Mouse (Mus musculus) forebrain, embryonic 12.5 days (tissue): ENCODE results near the gene Rgs12. TPM values are rescaled to one million over a fixed set of nuclear protein-coding genes. Genes with fewer than 3 reads are reported as not detected.

Experiments
- ATAC-seq: fragments of 200-750 bp; cut with Nextera tagmentation; 2 replicates; pipeline ENCODE4 v1.8.0; 2017; ENCODE audit warnings: moderate TSS enrichment; ENCODE audit not compliant: low FRiP score
- H3K27ac ChIP-seq: fragments of 300-500 bp; sonication (generic); 2 replicates; pipeline ENCODE4 v1.5.1; 2016; ENCODE audit warnings: mild to moderate bottlenecking
- H3K27me3 ChIP-seq: fragments of 300-500 bp; sonication (generic); 2 replicates; pipeline ENCODE4 v1.6.1; 2016; ENCODE audit warnings: mild to moderate bottlenecking
- H3K36me3 ChIP-seq: fragments of 300-500 bp; sonication (generic); replicated peaks from 2 replicates; pipeline ENCODE4 v1.6.1; 2016; ENCODE audit warnings: mild to moderate bottlenecking
- H3K4me1 ChIP-seq: fragments of 300-500 bp; sonication (generic); 2 replicates; pipeline ENCODE4 v1.6.1; 2016
- H3K4me2 ChIP-seq: fragments of 300-500 bp; sonication (generic); 2 replicates; pipeline ENCODE4 v1.6.1; 2016; ENCODE audit warnings: mild to moderate bottlenecking, moderate library complexity
- H3K4me3 ChIP-seq: fragments of 300-500 bp; sonication (generic); replicated peaks from 2 replicates; pipeline ENCODE4 v1.5.1; 2016; ENCODE audit warnings: mild to moderate bottlenecking
- H3K9ac ChIP-seq: fragments of 300-500 bp; sonication (generic); 2 replicates; pipeline ENCODE4 v1.6.1; 2016; ENCODE audit warnings: mild to moderate bottlenecking
- H3K9me3 ChIP-seq: fragments of 300-500 bp; sonication (generic); 2 replicates; pipeline ENCODE4 v1.6.1; 2016
- WGBS: fragments of 180-500 bp; shearing (Covaris S2); methylation state at CpG from one replicate; pipeline ENCODE4 v1.1.7; 2016; 5-methylcytosine and 5-hydroxymethylcytosine counted together
- polyA plus RNA-seq: library from polyadenylated mRNA; unstranded; fragments of >200 nt; fragmentation: Nextera tagmentation; extraction: Ambion mirVana; gene quantifications from 2 replicates; pipeline ENCODE4 v1.2.1, GENCODE M21; 2016

Gene Rgs12
- polyA plus RNA-seq: 74.9 and 75.4 TPM in 2 replicates

- under 1% methylated on average over 71 of the region's 84 CpGs for WGBS
- peak within 1 kb of the TSS; percentile 87 for H3K4me2 ChIP-seq
- peak; percentile 94 for ATAC-seq
Observed at GRCm38 (mm10) chr5:34948861-34949760, at the start of gene Rgs12. Gene Rgs12, plus strand, starts transcription at chr5:34949445.

GRCm38 (mm10) chr5:34899787-34900469 lies 49.3 kb upstream of the Rgs12 start:
- no peaks in the 10 kb centered on the region for H3K4me1 ChIP-seq
- no peaks in the 10 kb centered on the region for H3K27me3 ChIP-seq
- H3K36me3 ChIP-seq: peaks cover 92% of the 10 kb centered on the region
- 93% methylated on average over 6 of the region's 6 CpGs for WGBS
- no peak overlapping the region for H3K4me2 ChIP-seq
- no peak for ATAC-seq
- no peak overlapping the region for H3K9ac ChIP-seq
- H3K27ac ChIP-seq: no peak overlapping the region
- H3K4me3 ChIP-seq: no peak overlapping the region
- no peaks in the 10 kb centered on the region for H3K9me3 ChIP-seq

More at GRCm38 (mm10) chr5:34948861-34949760, at the start of gene Rgs12:
- Histone ChIP-seq H3K4me3 (peak within 1 kb of the TSS; percentile 73), H3K27me3 (no peaks in the 10 kb centered on the region), H3K27ac (peak within 1 kb of the TSS; percentile 96), H3K36me3 (peaks cover 18% of the 10 kb centered on the region), H3K9me3 (0 out of 2 replicates have a peak, but pooled peaks cover 8% of the 10 kb centered on the region), H3K9ac (peak within 1 kb of the TSS; percentile 91), H3K4me1 (peaks cover 38% of the 10 kb centered on the region)

GRCm38 (mm10) chr5:34902371-34902770 lies 46.9 kb upstream of the Rgs12 start:
- Histone ChIP-seq H3K4me2 (no peak overlapping the region), H3K27me3 (no peaks in the 10 kb centered on the region), H3K9me3 (no peaks in the 10 kb centered on the region), H3K9ac (no peak overlapping the region), H3K4me3 (no peak overlapping the region), H3K4me1 (no peaks in the 10 kb centered on the region), H3K36me3 (peaks cover 94% of the 10 kb centered on the region), H3K27ac (no peak overlapping the region)
- no peak for ATAC-seq

GRCm38 (mm10) chr5:34902811-34903385 lies 46.3 kb upstream of the Rgs12 start:
- H3K27ac ChIP-seq: no peak overlapping the region
- H3K4me2 ChIP-seq: no peak overlapping the region
- no peak overlapping the region for H3K4me3 ChIP-seq
- no peaks in the 10 kb centered on the region for H3K27me3 ChIP-seq
- no peak overlapping the region for H3K9ac ChIP-seq
- no peak for ATAC-seq
- 93% methylated on average over 5 of the region's 5 CpGs for WGBS
- no peaks in the 10 kb centered on the region for H3K4me1 ChIP-seq
- peaks cover 94% of the 10 kb centered on the region for H3K36me3 ChIP-seq
- no peaks in the 10 kb centered on the region for H3K9me3 ChIP-seq

GRCm38 (mm10) chr5:34904412-34904811 lies 44.8 kb upstream of the Rgs12 start:
- Histone ChIP-seq H3K4me3 (no peak overlapping the region), H3K27ac (no peak overlapping the region), H3K27me3 (no peaks in the 10 kb centered on the region), H3K9ac (no peak overlapping the region), H3K36me3 (peaks cover 92% of the 10 kb centered on the region), H3K4me1 (peaks cover 8% of the 10 kb centered on the region), H3K9me3 (no peaks in the 10 kb centered on the region), H3K4me2 (no peak overlapping the region)
- no peak for ATAC-seq

GRCm38 (mm10) chr5:34907230-34907629 lies 42.0 kb upstream of the Rgs12 start:
- no peaks in the 10 kb centered on the region for H3K9me3 ChIP-seq
- H3K4me1 ChIP-seq: peaks cover 8% of the 10 kb centered on the region
- H3K27ac ChIP-seq: no peak overlapping the region
- H3K27me3 ChIP-seq: no peaks in the 10 kb centered on the region
- 96% methylated on average over 4 of the region's 4 CpGs for WGBS
- H3K4me3 ChIP-seq: no peak overlapping the region
- H3K4me2 ChIP-seq: no peak overlapping the region
- no peak overlapping the region for H3K9ac ChIP-seq
- ATAC-seq: no peak
- H3K36me3 ChIP-seq: peaks cover 69% of the 10 kb centered on the region

GRCm38 (mm10) chr5:34907910-34908725 lies 41.1 kb upstream of the Rgs12 start, which contains the start of gene Msantd1:
Gene Msantd1, plus strand, starts transcription at chr5:34908012.
- no peak for ATAC-seq
- no peaks in the 10 kb centered on the region for H3K27me3 ChIP-seq
- no peak within 1 kb of the TSS for H3K27ac ChIP-seq
- peaks cover 60% of the 10 kb centered on the region for H3K36me3 ChIP-seq
- peaks cover 8% of the 10 kb centered on the region for H3K4me1 ChIP-seq
- no peak within 1 kb of the TSS for H3K9ac ChIP-seq
- no peaks in the 10 kb centered on the region for H3K9me3 ChIP-seq
- no peak within 1 kb of the TSS for H3K4me2 ChIP-seq
- 76% methylated on average over 6 of the region's 6 CpGs for WGBS
- no peak within 1 kb of the TSS for H3K4me3 ChIP-seq

GRCm38 (mm10) chr5:34908726-34909633 lies 40.3 kb upstream of the Rgs12 start:
- WGBS: 77% methylated on average over 9 of the region's 9 CpGs
- Histone ChIP-seq H3K27ac (no peak overlapping the region), H3K36me3 (peaks cover 53% of the 10 kb centered on the region), H3K4me2 (no peak overlapping the region), H3K4me3 (no peak overlapping the region), H3K9ac (no peak overlapping the region), H3K9me3 (no peaks in the 10 kb centered on the region), H3K4me1 (peaks cover 8% of the 10 kb centered on the region), H3K27me3 (no peaks in the 10 kb centered on the region)
- ATAC-seq: no peak

GRCm38 (mm10) chr5:34909634-34910503 lies 39.4 kb upstream of the Rgs12 start:
- WGBS: 93% methylated on average over 1 of the region's 1 CpGs
- Histone ChIP-seq H3K4me3 (no peak overlapping the region), H3K9ac (no peak overlapping the region), H3K27ac (no peak overlapping the region), H3K9me3 (no peaks in the 10 kb centered on the region), H3K27me3 (no peaks in the 10 kb centered on the region), H3K4me1 (peaks cover 8% of the 10 kb centered on the region), H3K4me2 (no peak overlapping the region), H3K36me3 (peaks cover 44% of the 10 kb centered on the region)
- no peak for ATAC-seq

GRCm38 (mm10) chr5:34910504-34910815 lies 38.8 kb upstream of the Rgs12 start:
- Histone ChIP-seq H3K4me3 (no peak overlapping the region), H3K36me3 (peaks cover 39% of the 10 kb centered on the region), H3K27me3 (no peaks in the 10 kb centered on the region), H3K9me3 (no peaks in the 10 kb centered on the region), H3K27ac (no peak overlapping the region), H3K9ac (no peak overlapping the region), H3K4me2 (no peak overlapping the region), H3K4me1 (peaks cover 8% of the 10 kb centered on the region)
- ATAC-seq: no peak
- WGBS: 87% methylated on average over 4 of the region's 4 CpGs
